Mouse (Mus musculus): ENCODE measurements at regions not wholly inside any gene's neighbourhood (a gene's known extent, or its start where the extent isn't known, plus 50 kb on each side); places are given as distances from the start of the nearest gene placed in this dataset.
A peak's percentile ranks its signal among the peaks of the same experiment; 100 is the strongest.

DNA sequence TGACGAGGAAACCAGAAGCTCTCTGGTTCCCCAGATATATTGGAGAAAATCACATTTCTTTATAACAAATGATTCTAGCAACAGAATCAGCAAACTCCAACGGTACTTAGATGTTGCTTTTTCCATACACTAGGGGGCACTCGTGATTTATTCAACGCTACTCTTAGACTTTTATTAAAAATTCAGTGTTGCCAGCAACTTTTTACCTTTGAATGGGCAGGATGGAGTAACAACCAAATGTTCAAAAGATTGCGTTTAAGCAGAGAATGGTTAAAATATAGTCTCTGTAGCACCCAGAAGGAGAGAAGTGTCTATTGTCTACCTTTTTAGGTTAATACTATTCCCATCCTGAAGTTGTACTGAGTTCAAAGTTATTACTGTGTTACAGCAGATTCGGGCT lies 715.4 kb upstream of the Cblb start:
- peak; percentile 73 for DNase-seq (ENCODE audit: low spot score)

DNA sequence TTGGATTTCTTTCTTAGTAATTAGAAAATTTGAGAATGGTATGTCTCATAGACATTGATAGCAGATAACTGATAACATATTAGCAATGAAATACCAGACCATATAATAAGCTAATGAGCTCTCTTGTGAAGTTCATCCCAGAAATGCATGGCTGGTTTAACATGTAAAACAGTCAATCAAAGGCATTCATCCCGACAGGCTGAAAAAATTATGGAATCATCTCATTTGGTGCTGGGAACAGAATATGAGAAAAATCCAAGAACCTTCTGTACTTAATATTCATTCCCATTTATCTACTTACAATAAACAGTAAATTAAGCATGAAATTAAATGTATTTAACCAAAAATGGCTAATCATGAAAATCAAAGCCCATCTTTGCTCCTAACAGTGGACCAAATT lies 698.8 kb upstream of the Cblb start:
- no peak for DNase-seq (ENCODE audit: low spot score)

- DNase-seq (ENCODE audit: low spot score): no peak
Measured at GRCm38 (mm10) chr16:51334972-51335371, 696.1 kb upstream of the Cblb start.

GRCm38 (mm10) chr16:51347120-51347519 lies 683.9 kb upstream of the Cblb start:
- no peak for DNase-seq (ENCODE audit: low spot score)

- DNase-seq (ENCODE audit: low spot score): no peak
Measured at GRCm38 (mm10) chr16:51352151-51352550, 678.9 kb upstream of the Cblb start.

DNA sequence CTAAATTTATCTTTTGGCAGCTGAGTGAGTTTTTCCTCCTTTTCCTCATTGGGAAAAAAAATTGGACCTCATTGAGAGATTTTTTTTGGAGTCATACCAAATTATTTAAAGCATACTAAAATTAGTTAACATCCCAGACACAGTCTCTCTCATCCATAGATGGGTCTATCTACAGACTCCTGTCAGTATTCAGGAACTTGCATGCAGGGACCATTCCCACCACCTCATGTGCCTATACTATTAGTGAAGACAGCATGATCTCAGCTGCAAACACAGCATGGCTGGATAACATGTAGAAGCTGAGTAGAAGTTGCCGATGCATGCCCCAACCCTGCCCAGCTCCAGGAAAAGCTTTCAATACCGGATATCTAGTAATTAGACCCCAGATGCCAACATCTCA lies 677.2 kb upstream of the Cblb start:
- no peak for DNase-seq (ENCODE audit: low spot score)

- DNase-seq (ENCODE audit: low spot score): no peak
Measured at GRCm38 (mm10) chr16:51370070-51370469, 661.0 kb upstream of the Cblb start.

DNA sequence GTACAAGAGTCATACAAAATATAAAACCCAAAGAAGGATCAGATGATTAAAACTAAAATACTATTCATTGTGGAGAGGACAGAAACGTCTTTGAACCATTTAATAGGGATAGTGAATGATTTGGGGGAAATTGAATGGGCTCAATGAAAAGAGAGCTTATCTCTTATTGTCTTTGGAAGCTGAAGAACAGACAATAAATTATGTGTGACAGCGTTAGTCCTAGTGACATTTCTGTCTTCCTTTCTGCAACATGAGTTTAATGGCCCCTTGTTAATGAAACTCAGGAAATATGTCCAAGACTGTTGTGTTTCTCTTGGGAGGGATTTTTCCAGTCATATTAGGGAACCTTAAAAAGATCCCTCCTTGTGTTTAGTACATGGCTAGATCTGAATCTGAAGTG lies 644.6 kb upstream of the Cblb start:
- no peak for DNase-seq (ENCODE audit: low spot score)

DNA sequence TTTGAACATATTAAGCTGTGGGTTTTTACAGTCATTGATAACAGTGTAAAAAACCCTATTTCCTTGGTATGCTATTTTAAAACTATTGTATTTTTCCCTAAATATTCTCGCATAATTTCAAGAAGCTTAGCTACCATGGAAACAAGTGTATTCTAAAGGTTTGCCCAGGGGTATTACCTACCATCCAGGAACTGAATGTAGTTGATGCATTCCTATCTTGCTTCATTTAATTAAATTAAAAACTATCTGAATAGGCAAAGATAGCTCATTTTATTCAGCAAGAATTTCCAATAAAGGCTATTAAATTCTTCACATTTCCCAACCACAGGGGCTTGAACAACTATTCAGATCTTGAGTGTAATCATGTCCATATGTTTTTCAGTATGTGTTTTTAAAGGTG lies 643.5 kb upstream of the Cblb start:
- DNase-seq (ENCODE audit: low spot score): no peak

GRCm38 (mm10) chr16:51393871-51394270 lies 637.2 kb upstream of the Cblb start:
- DNase-seq (ENCODE audit: low spot score): no peak

Measured in embryo, embryonic 10 days (tissue).